Mouse (Mus musculus) heart, adult 18-20 months (tissue): Measurements from ENCODE around the gene Tomm40. TPM values are rescaled to one million over a fixed set of nuclear protein-coding genes. Genes with fewer than 3 reads are reported as not detected.

ENCODE experiments used
- total RNA-seq, 2 experiments: library from RNA; stranded (reverse); gene quantifications; 2 replicates each; pipeline ENCODE4 v1.2.3; 2021

Gene Tomm40
- total RNA-seq, 2 experiments from 2014 or later: 98.9 to 110 TPM

Other genes with a start within 250 kb of the Tomm40 start
- 1 to 10 TPM; 2.7 to 2.8 TPM for gene Bloc1s3, start 207.1 kb downstream of the Tomm40 start, total RNA-seq
- 10 to 100 TPM; 44.3 to 45.3 TPM for gene Trappc6a, start 207.0 kb downstream of the Tomm40 start, total RNA-seq
- gene Nkpd1, start 197.6 kb downstream of the Tomm40 start, total RNA-seq: under 1 TPM in 1 of 2 experiments, not detected in 1; 0.18 TPM
- 10 to 100 TPM; 61.1 to 63.1 TPM for gene Ppp1r37, start 152.4 kb downstream of the Tomm40 start, total RNA-seq
- gene Zfp296, start 138.2 kb downstream of the Tomm40 start, total RNA-seq: under 1 TPM; 0.35 to 0.49 TPM
- 10 to 100 TPM; 52.1 to 55.0 TPM for gene Gemin7, start 137.8 kb downstream of the Tomm40 start, total RNA-seq
- gene Clasrp, start 111.0 kb downstream of the Tomm40 start, total RNA-seq: 10 to 100 TPM; 10.5 to 15.6 TPM
- 1 to 10 TPM; 9.0 to 9.2 TPM for gene Relb, start 86.0 kb downstream of the Tomm40 start, total RNA-seq
- 10 to 100 TPM; 77.3 to 85.5 TPM for gene Clptm1, start 50.4 kb downstream of the Tomm40 start, total RNA-seq
- under 1 TPM in 1 of 2 experiments, not detected in 1; 0.75 TPM for gene Apoc2, start 37.5 kb downstream of the Tomm40 start, total RNA-seq
- gene Gm44805, start 34.0 kb downstream of the Tomm40 start, total RNA-seq: not detected
- gene Apoc4, start 34.0 kb downstream of the Tomm40 start, total RNA-seq: not detected
- gene Apoc1, start 22.8 kb downstream of the Tomm40 start, total RNA-seq: 10 to 100 TPM in 1 of 2 experiments, under 1 TPM in 1; 0.57 to 19.5 TPM
- 100 to 1,000 TPM; 270 to 319 TPM for gene Apoe, start 16.2 kb downstream of the Tomm40 start, total RNA-seq
- 10 to 100 TPM; 28.5 to 30.0 TPM for gene Nectin2, start 35.0 kb upstream of the Tomm40 start, total RNA-seq
- 100 to 1,000 TPM; 192 to 199 TPM for gene Bcam, start 55.6 kb upstream of the Tomm40 start, total RNA-seq
- under 1 TPM; 0.35 to 0.75 TPM for gene Cblc, start 81.4 kb upstream of the Tomm40 start, total RNA-seq
- 1 to 10 TPM; 2.9 to 3.7 TPM for gene Bcl3, start 107.3 kb upstream of the Tomm40 start, total RNA-seq
- not detected for gene Gm19345, start 136.6 kb upstream of the Tomm40 start, total RNA-seq
- gene Ceacam16, start 145.9 kb upstream of the Tomm40 start, total RNA-seq: not detected
- not detected for gene Ceacam19, start 172.5 kb upstream of the Tomm40 start, total RNA-seq
- 10 to 100 TPM; 18.5 to 19.5 TPM for gene Pvr, start 205.7 kb upstream of the Tomm40 start, total RNA-seq
- 1 to 10 TPM; 1.1 to 2.2 TPM for gene Igsf23, start 235.3 kb upstream of the Tomm40 start, total RNA-seq
- gene Ceacam20, start 250.0 kb upstream of the Tomm40 start, total RNA-seq: not detected